Mouse (Mus musculus) erythroblast, embryonic 14.5 days (primary cell): ENCODE results near the gene Tekt5. TPM values are rescaled to one million over a fixed set of nuclear protein-coding genes. Genes with fewer than 3 reads are reported as not detected.

Experiments used
- H3K27me3 ChIP-seq: 2 replicates; pipeline ENCODE4 v1.6.1; 2012; ENCODE audit warnings: inconsistent platforms; ENCODE audit not compliant: control insufficient read depth
- H3K36me3 ChIP-seq: 2 replicates; pipeline ENCODE4 v1.6.1; 2012; ENCODE audit warnings: mild to moderate bottlenecking, inconsistent platforms; ENCODE audit not compliant: control insufficient read depth
- H3K4me1 ChIP-seq: 2 replicates; pipeline ENCODE4 v1.6.1; 2012; ENCODE audit warnings: inconsistent platforms; ENCODE audit not compliant: control insufficient read depth
- H3K4me3 ChIP-seq: replicated peaks from 2 replicates; pipeline ENCODE3; 2012; ENCODE audit warnings: moderate library complexity, mild to moderate bottlenecking, inconsistent platforms
- H3K9me3 ChIP-seq: 2 replicates; pipeline ENCODE4 v1.6.1; 2012; ENCODE audit warnings: low read length, inconsistent platforms, mixed read lengths; ENCODE audit not compliant: control insufficient read depth
- GATA1 ChIP-seq: IDR thresholded peaks from 2 replicates; pipeline ENCODE4 v1.6.1; 2012; ENCODE audit warnings: low read length, inconsistent platforms, mixed read lengths
- TAL1 ChIP-seq: IDR thresholded peaks from 3 replicates; pipeline ENCODE4 v1.6.1; 2012; ENCODE audit warnings: low read length, inconsistent platforms, mixed read lengths
- polyA plus RNA-seq: library from polyadenylated mRNA; stranded (reverse); fragments of >175 nt; gene quantifications from 2 replicates; pipeline ENCODE4 v1.2.3, GENCODE M21; 2012

The Tekt5 gene
- polyA plus RNA-seq, 1 experiment = not detected

- no peak overlapping the region for H3K4me3 ChIP-seq
- no peaks in the 10 kb centered on the region for H3K4me1 ChIP-seq
- H3K9me3 ChIP-seq = no peaks in the 10 kb centered on the region
- no peaks in the 10 kb centered on the region for H3K36me3 ChIP-seq
- no peak for TF ChIP-seq GATA1
- no peak for TF ChIP-seq TAL1
- H3K27me3 ChIP-seq = no peaks in the 10 kb centered on the region
Measured at GRCm38 (mm10) chr16:10330586-10331495, 64.4 kb downstream of the Tekt5 start.

- TF ChIP-seq GATA1 (no peak), TAL1 (no peak)
- Histone ChIP-seq H3K9me3 (no peaks in the 10 kb centered on the region), H3K27me3 (no peaks in the 10 kb centered on the region), H3K4me1 (no peaks in the 10 kb centered on the region), H3K36me3 (no peaks in the 10 kb centered on the region), H3K4me3 (no peak overlapping the region)
Measured at GRCm38 (mm10) chr16:10327563-10328333, 67.5 kb downstream of the Tekt5 start.

GRCm38 (mm10) chr16:10319914-10320569 is 75.2 kb downstream of the Tekt5 start:
- Histone ChIP-seq H3K4me3 (no peak overlapping the region), H3K36me3 (no peaks in the 10 kb centered on the region), H3K9me3 (no peaks in the 10 kb centered on the region), H3K4me1 (no peaks in the 10 kb centered on the region), H3K27me3 (no peaks in the 10 kb centered on the region)
- TF ChIP-seq TAL1 (no peak), GATA1 (no peak)

GRCm38 (mm10) chr16:10317197-10317544 is 78.1 kb downstream of the Tekt5 start:
- no peaks in the 10 kb centered on the region for H3K9me3 ChIP-seq
- H3K27me3 ChIP-seq = peaks cover 14% of the 10 kb centered on the region
- H3K36me3 ChIP-seq = no peaks in the 10 kb centered on the region
- H3K4me3 ChIP-seq = no peak overlapping the region
- TF ChIP-seq TAL1 (no peak), GATA1 (no peak)
- no peaks in the 10 kb centered on the region for H3K4me1 ChIP-seq

GRCm38 (mm10) chr16:10316493-10317196 is 78.6 kb downstream of the Tekt5 start:
- Histone ChIP-seq H3K9me3 (no peaks in the 10 kb centered on the region), H3K4me3 (no peak overlapping the region), H3K27me3 (peaks cover 14% of the 10 kb centered on the region), H3K36me3 (no peaks in the 10 kb centered on the region), H3K4me1 (no peaks in the 10 kb centered on the region)
- TF ChIP-seq TAL1 = no peak
- TF ChIP-seq GATA1 = no peak

GRCm38 (mm10) chr16:10313646-10314088 is 81.6 kb downstream of the Tekt5 start, which contains the start of gene Emp2:
Gene Emp2 (minus strand): TSS chr16:10313968.
- TF ChIP-seq TAL1 (no peak), GATA1 (no peak)
- Histone ChIP-seq H3K36me3 (no peaks in the 10 kb centered on the region), H3K9me3 (no peaks in the 10 kb centered on the region), H3K27me3 (peaks cover 14% of the 10 kb centered on the region), H3K4me3 (peak within 1 kb of the TSS; percentile 48), H3K4me1 (no peaks in the 10 kb centered on the region)

- TF ChIP-seq TAL1 (no peak), GATA1 (no peak)
- H3K36me3 ChIP-seq = no peaks in the 10 kb centered on the region
- H3K27me3 ChIP-seq = peaks cover 14% of the 10 kb centered on the region
- H3K9me3 ChIP-seq = no peaks in the 10 kb centered on the region
- H3K4me3 ChIP-seq = peak overlapping the region; percentile 48
- no peaks in the 10 kb centered on the region for H3K4me1 ChIP-seq
Measured at GRCm38 (mm10) chr16:10313226-10313625, 82.1 kb downstream of the Tekt5 start.

- Histone ChIP-seq H3K9me3 (no peaks in the 10 kb centered on the region), H3K4me3 (no peak overlapping the region), H3K36me3 (no peaks in the 10 kb centered on the region), H3K4me1 (no peaks in the 10 kb centered on the region), H3K27me3 (peaks cover 14% of the 10 kb centered on the region)
- TF ChIP-seq TAL1 (no peak), GATA1 (no peak)
Measured at GRCm38 (mm10) chr16:10311989-10312388, 83.3 kb downstream of the Tekt5 start.
